In the genomic region with DNA sequence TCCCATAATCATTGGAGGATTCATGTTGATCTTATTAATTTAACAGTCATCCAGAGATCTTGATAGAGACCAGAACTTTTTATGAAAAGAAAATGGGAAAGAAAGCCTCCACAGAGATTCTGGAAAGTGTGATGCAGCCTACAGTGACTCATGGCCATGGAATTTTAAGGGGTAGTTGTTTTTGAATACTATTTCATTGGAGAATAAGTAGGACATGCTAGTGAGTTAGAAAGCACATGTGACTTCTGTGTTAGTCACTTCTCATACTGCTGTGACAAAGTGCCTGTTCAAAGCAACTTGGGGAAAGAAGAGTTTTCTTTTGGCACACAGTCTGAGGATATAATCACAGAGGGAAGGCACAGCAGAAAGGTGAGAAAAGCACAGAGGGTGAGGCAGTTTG, we compare ENCODE assay signal across 13 mouse cellular contexts.
"Had no signal": no experiment of that assay in that cellular context is flagged by ENCODE, and none has a peak within 500 bp of the region (broad histone marks: within the 10 kb centered on the region; RNA-seq: fewer than 3 reads in every experiment).

No protein-coding gene starts in this region.

- ATAC-seq: liver, embryonic 12.5 days; midbrain, embryonic 16.5 days had no signal

- H3K27ac ChIP-seq: left cerebral cortex, adult 2 months; limb, embryonic 15.5 days; liver, embryonic 12.5 days; midbrain, embryonic 12.5 days; neural tube, embryonic 13.5 days; stomach, postnatal 0 days had no signal

- DNase-seq: kidney, adult 8-10 months; kidney, postnatal 25 days; lung, embryonic 14.5 days; lung, postnatal 14 days; thymus, adult 18-20 months; thymus, postnatal 25 days had no signal

- H3K36me3 ChIP-seq: limb, embryonic 15.5 days; liver, embryonic 12.5 days; midbrain, embryonic 12.5 days; neural tube, embryonic 13.5 days had no signal

- H3K9me3 ChIP-seq: limb, embryonic 15.5 days; liver, embryonic 12.5 days; midbrain, embryonic 12.5 days; neural tube, embryonic 13.5 days had no signal

- H3K27me3 ChIP-seq: limb, embryonic 15.5 days; liver, embryonic 12.5 days; neural tube, embryonic 13.5 days had no signal

- H3K9ac ChIP-seq: limb, embryonic 15.5 days; liver, embryonic 12.5 days; lung, embryonic 14.5 days; midbrain, embryonic 12.5 days; neural tube, embryonic 13.5 days had no signal

- H3K4me2 ChIP-seq: limb, embryonic 15.5 days; liver, embryonic 12.5 days; lung, embryonic 14.5 days; midbrain, embryonic 12.5 days; neural tube, embryonic 13.5 days had no signal

- H3K4me1 ChIP-seq: limb, embryonic 15.5 days; liver, embryonic 12.5 days; midbrain, embryonic 12.5 days; neural tube, embryonic 13.5 days had no signal

- H3K4me3 ChIP-seq: left cerebral cortex, adult 2 months; limb, embryonic 15.5 days; liver, embryonic 12.5 days; midbrain, embryonic 12.5 days; neural tube, embryonic 13.5 days had no signal
